Mouse (Mus musculus) embryonic facial prominence, embryonic 10.5 days (tissue): Measurements from ENCODE around the gene Acrbp. TPM values are rescaled to one million over a fixed set of nuclear protein-coding genes. Genes with fewer than 3 reads are reported as not detected.
"Not testable (repeated sequence)": the region's sequence is repeated elsewhere in the genome, so short reads cannot be mapped to it uniquely, and the experiment has no call there.

ENCODE experiments used
- DNase-seq: peaks from one replicate; pipeline ENCODE4 v3.0.0-alpha.2; 2017; ENCODE audit warnings: low spot score
- H3K27ac ChIP-seq: fragments of 300-500 bp; sonication (generic); replicated peaks from 2 replicates; pipeline ENCODE4 v1.5.1; 2016; ENCODE audit warnings: mild to moderate bottlenecking
- H3K27me3 ChIP-seq: fragments of 300-500 bp; sonication (generic); replicated peaks from 2 replicates; pipeline ENCODE4 v1.6.1; 2016; ENCODE audit warnings: low read depth, mild to moderate bottlenecking; ENCODE audit not compliant: poor library complexity, severe bottlenecking
- H3K36me3 ChIP-seq: fragments of 300-500 bp; sonication (generic); replicated peaks from 2 replicates; pipeline ENCODE4 v1.6.1; 2016; ENCODE audit warnings: mild to moderate bottlenecking, moderate library complexity
- H3K4me1 ChIP-seq: fragments of 300-500 bp; sonication (generic); 2 replicates; pipeline ENCODE4 v1.6.1; 2016
- H3K4me3 ChIP-seq: fragments of 300-500 bp; sonication (generic); 2 replicates; pipeline ENCODE4 v1.5.1; 2016; ENCODE audit warnings: mild to moderate bottlenecking, moderate library complexity
- H3K9me3 ChIP-seq: fragments of 300-500 bp; sonication (generic); 2 replicates; pipeline ENCODE4 v1.6.1; 2016; ENCODE audit warnings: mild to moderate bottlenecking
- WGBS: fragments of 180-500 bp; shearing (Covaris S2); methylation state at CpG from one replicate; pipeline ENCODE4 v1.1.7; 2016; 5-methylcytosine and 5-hydroxymethylcytosine counted together
- polyA plus RNA-seq: library from polyadenylated mRNA; unstranded; fragments of >200 nt; fragmentation: Nextera tagmentation; extraction: Ambion mirVana; gene quantifications from 2 replicates; pipeline ENCODE4 v1.2.1, GENCODE M21; 2016

Gene Acrbp
- polyA plus RNA-seq = 15.9 and 17.8 TPM in 2 replicates

DNA sequence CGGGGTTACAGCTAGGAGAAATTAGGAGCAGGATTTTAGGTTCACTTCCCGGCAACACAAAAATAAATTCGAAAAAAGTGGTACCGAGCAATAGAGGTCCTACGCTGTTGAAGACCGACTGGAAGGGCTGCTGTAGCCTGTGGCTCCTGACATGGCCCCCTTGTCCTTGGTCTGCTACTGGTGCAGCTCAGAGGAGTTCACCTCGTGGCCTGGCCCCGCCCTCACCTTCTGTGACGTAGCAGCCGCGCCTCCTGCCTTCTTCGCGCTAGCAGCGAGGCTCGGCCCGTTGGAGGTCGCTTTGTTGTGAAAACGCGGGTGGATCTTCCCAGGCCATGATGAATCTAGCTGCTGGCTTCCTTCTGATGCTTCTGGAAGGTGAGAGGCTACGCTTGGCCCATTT lies at the start of gene Acrbp:
Gene Acrbp (plus strand): TSS at position 12 of the 400 bp plus-strand sequence.
- Histone ChIP-seq H3K9me3 (no peaks in the 10 kb centered on the region), H3K27ac (no peak within 1 kb of the TSS), H3K4me3 (no peak within 1 kb of the TSS), H3K27me3 (no peaks in the 10 kb centered on the region), H3K4me1 (peaks cover 5% of the 10 kb centered on the region), H3K36me3 (peaks cover 95% of the 10 kb centered on the region)
- 27% methylated on average over 20 of the region's 20 CpGs for WGBS
- DNase-seq = peak; percentile 42

- Histone ChIP-seq H3K27ac (no peak overlapping the region), H3K4me1 (peaks cover 15% of the 10 kb centered on the region), H3K27me3 (peaks cover 56% of the 10 kb centered on the region), H3K36me3 (no peaks in the 10 kb centered on the region), H3K4me3 (no peak overlapping the region), H3K9me3 (no peaks in the 10 kb centered on the region)
- no peak for DNase-seq
- 52% methylated on average over 3 of the region's 3 CpGs for WGBS
These were observed 45.8 kb upstream of the Acrbp start for GRCm38 (mm10) chr6:125003706-125004105.

- Histone ChIP-seq H3K4me3 (no peak overlapping the region), H3K36me3 (no peaks in the 10 kb centered on the region), H3K27ac (no peak overlapping the region), H3K27me3 (peaks cover 42% of the 10 kb centered on the region), H3K9me3 (no peaks in the 10 kb centered on the region), H3K4me1 (peaks cover 21% of the 10 kb centered on the region)
- no peak for DNase-seq
- 48% methylated on average over 3 of the region's 3 CpGs for WGBS
These were observed 44.4 kb upstream of the Acrbp start for GRCm38 (mm10) chr6:125005086-125005485.

GRCm38 (mm10) chr6:125008060-125008459 lies 41.4 kb upstream of the Acrbp start:
- peaks cover 33% of the 10 kb centered on the region for H3K4me1 ChIP-seq
- no peak for DNase-seq
- WGBS = 46% methylated on average over 13 of the region's 13 CpGs
- peaks cover 24% of the 10 kb centered on the region for H3K36me3 ChIP-seq
- peak overlapping the region; percentile 99 for H3K27ac ChIP-seq
- H3K9me3 ChIP-seq = no peaks in the 10 kb centered on the region
- H3K27me3 ChIP-seq = peaks cover 15% of the 10 kb centered on the region
- H3K4me3 ChIP-seq = peak overlapping the region; percentile 93

GRCm38 (mm10) chr6:125008586-125009128 lies 40.8 kb upstream of the Acrbp start:
- H3K36me3 ChIP-seq = peaks cover 30% of the 10 kb centered on the region
- under 1% methylated on average over 34 of the region's 34 CpGs for WGBS
- H3K4me3 ChIP-seq = peak overlapping the region; percentile 93
- peaks cover 32% of the 10 kb centered on the region for H3K4me1 ChIP-seq
- no peaks in the 10 kb centered on the region for H3K9me3 ChIP-seq
- peak overlapping the region; percentile 99 for H3K27ac ChIP-seq
- DNase-seq = peak; percentile 98
- H3K27me3 ChIP-seq = peaks cover 9% of the 10 kb centered on the region

- Histone ChIP-seq H3K9me3 (no peaks in the 10 kb centered on the region), H3K4me3 (peak within 1 kb of the TSS; percentile 93), H3K27ac (peak within 1 kb of the TSS; percentile 99), H3K4me1 (peaks cover 29% of the 10 kb centered on the region), H3K27me3 (peaks cover 7% of the 10 kb centered on the region; the same call in 1 of the 2 replicates), H3K36me3 (peaks cover 33% of the 10 kb centered on the region)
- no peak for DNase-seq
- 0% methylated on average over 3 of the region's 3 CpGs for WGBS
These were observed 40.5 kb upstream of the Acrbp start, which contains the start of gene Zfp384 for GRCm38 (mm10) chr6:125009129-125009180. Zfp384 (plus strand) TSS chr6:125009145.

DNA sequence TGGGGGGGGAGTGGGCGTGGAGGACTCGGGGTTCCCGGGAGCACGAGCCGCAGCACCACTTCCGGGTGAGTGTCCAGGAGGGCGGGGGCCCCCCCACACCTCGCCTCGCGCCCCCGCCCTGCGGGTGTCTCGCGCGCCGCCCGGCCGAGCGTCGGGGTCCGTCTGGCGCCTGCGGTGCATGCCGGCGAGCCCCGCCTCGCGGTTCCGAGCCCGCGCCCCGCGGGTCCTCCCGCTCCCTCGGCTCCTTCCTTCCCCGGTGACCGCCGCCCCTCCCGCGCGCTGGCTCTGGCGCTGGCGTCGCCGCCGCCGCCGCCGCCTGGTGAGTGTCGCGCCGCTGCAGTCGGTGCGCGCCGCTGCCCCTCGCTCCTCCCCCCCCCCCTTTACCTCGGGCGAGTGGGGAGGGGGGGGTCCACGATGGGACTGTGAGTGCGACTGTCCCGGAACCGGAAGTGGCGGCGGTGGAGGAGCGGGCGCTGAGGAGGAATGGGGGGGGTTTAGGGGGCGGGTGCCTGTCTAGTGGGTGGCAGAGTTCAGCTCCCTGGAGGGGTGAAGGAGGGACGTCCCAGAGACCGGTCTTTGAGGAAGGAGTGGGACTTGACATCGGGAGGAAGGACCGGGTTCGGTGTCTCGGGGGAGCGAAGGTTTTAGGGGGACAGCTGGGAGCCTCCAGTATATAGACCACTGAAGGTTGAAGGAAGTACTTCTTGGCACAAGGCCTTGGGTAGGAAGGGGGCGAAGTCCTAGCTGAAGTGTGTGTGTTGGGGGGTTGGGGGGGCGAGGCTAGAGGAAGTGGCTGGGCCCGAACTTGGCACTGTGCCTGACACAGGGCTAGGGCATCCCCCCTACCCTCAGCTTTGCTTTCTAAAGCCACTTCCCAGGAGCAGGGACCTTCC lies 40.1 kb upstream of the Acrbp start:
- peak overlapping the region; percentile 93 for H3K4me3 ChIP-seq
- peaks cover 29% of the 10 kb centered on the region for H3K4me1 ChIP-seq
- no peaks in the 10 kb centered on the region for H3K9me3 ChIP-seq
- DNase-seq = peak; percentile 92
- peak overlapping the region; percentile 99 for H3K27ac ChIP-seq
- peaks cover 4% of the 10 kb centered on the region; the same call in 1 of the 2 replicates for H3K27me3 ChIP-seq
- 3% methylated on average over 77 of the region's 78 CpGs for WGBS
- H3K36me3 ChIP-seq = peaks cover 38% of the 10 kb centered on the region

- no peak overlapping the region for H3K27ac ChIP-seq
- no peaks in the 10 kb centered on the region for H3K27me3 ChIP-seq
- WGBS = 93% methylated on average over 3 of the region's 3 CpGs
- DNase-seq = no peak
- no peak overlapping the region for H3K4me3 ChIP-seq
- H3K4me1 ChIP-seq = no peaks in the 10 kb centered on the region
- no peaks in the 10 kb centered on the region for H3K9me3 ChIP-seq
- H3K36me3 ChIP-seq = peaks cover 90% of the 10 kb centered on the region
These were observed 31.8 kb upstream of the Acrbp start for GRCm38 (mm10) chr6:125017682-125018081.

DNA sequence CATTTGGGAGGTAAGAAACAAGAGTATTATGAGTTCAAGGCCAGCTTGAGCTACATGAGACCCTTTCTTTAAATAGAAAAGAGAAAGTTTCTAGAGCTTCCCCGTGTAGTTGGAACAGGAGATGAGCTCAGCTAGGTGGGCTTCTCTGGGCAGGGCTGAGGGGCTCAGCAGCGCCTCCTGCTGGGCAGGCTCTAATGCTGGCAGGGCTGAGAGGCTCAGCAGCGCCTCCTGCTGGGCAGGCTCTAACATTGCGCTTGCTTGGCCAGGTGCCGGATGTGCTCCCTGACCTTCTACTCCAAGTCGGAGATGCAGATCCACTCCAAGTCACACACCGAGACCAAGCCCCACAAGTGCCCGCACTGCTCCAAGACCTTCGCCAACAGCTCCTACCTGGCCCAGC lies 19.0 kb upstream of the Acrbp start:
- 46% methylated on average over 9 of the region's 9 CpGs for WGBS
- not testable (repeated sequence) for H3K4me3 ChIP-seq, H3K27me3 ChIP-seq, H3K4me1 ChIP-seq, H3K27ac ChIP-seq, H3K9me3 ChIP-seq
- peaks cover 97% of the 10 kb centered on the region for H3K36me3 ChIP-seq
- peak; percentile 84 for DNase-seq

- 91% methylated on average over 16 of the region's 16 CpGs for WGBS
- H3K36me3 ChIP-seq = peaks cover 97% of the 10 kb centered on the region
- no peaks in the 10 kb centered on the region for H3K27me3 ChIP-seq
- H3K4me1 ChIP-seq = no peaks in the 10 kb centered on the region
- H3K4me3 ChIP-seq = no peak overlapping the region
- no peak for DNase-seq
- no peak overlapping the region for H3K27ac ChIP-seq
- H3K9me3 ChIP-seq = no peaks in the 10 kb centered on the region
These were observed 17.9 kb upstream of the Acrbp start for GRCm38 (mm10) chr6:125031604-125032003.

- Histone ChIP-seq H3K4me3 (peak overlapping the region; percentile 79), H3K27ac (peak overlapping the region; percentile 89), H3K4me1 (peaks cover 15% of the 10 kb centered on the region), H3K27me3 (no peaks in the 10 kb centered on the region), H3K9me3 (no peaks in the 10 kb centered on the region), H3K36me3 (peaks cover 64% of the 10 kb centered on the region)
- DNase-seq = no peak
- 93% methylated on average over 4 of the region's 4 CpGs for WGBS
These were observed 10.8 kb upstream of the Acrbp start for GRCm38 (mm10) chr6:125038666-125039065.

- 7% methylated on average over 8 of the region's 8 CpGs for whole genome bisulfite sequencing
- Histone ChIP-seq H3K27ac (peak overlapping the region; percentile 89), H3K27me3 (no peaks in the 10 kb centered on the region), H3K4me3 (peak overlapping the region; percentile 79), H3K4me1 (peaks cover 15% of the 10 kb centered on the region), H3K36me3 (peaks cover 64% of the 10 kb centered on the region), H3K9me3 (no peaks in the 10 kb centered on the region)
- peak; percentile 30 for DNase-seq
These were observed 10.4 kb upstream of the Acrbp start for GRCm38 (mm10) chr6:125039131-125039530.

- DNase-seq = peak; percentile 90
- peaks cover 15% of the 10 kb centered on the region for H3K4me1 ChIP-seq
- peaks cover 66% of the 10 kb centered on the region for H3K36me3 ChIP-seq
- WGBS = under 1% methylated on average over 26 of the region's 26 CpGs
- H3K27me3 ChIP-seq = no peaks in the 10 kb centered on the region
- H3K4me3 ChIP-seq = peak within 1 kb of the TSS; percentile 79
- peak within 1 kb of the TSS; percentile 90 for H3K27ac ChIP-seq
- H3K9me3 ChIP-seq = no peaks in the 10 kb centered on the region
These were observed 9.8 kb upstream of the Acrbp start, which contains the start of gene Ing4 for GRCm38 (mm10) chr6:125039533-125040153. Ing4 (plus strand) TSS chr6:125039760.
